Mouse (Mus musculus): ENCODE data around the gene Gpha2.

- TF ChIP-seq ZC3H11A (IDR thresholded peaks at IDR 0.05; ENCODE audit: borderline replicate concordance, low read depth, low read length): no peak
- no peak for TF ChIP-seq CHD2 (IDR thresholded peaks at IDR 0.05; ENCODE audit: low read depth, low read length)
- no peak for TF ChIP-seq HCFC1 (IDR thresholded peaks at IDR 0.05; ENCODE audit: borderline replicate concordance, insufficient read depth, low read length)
- TF ChIP-seq ZNF384 (IDR thresholded peaks at IDR 0.05; ENCODE audit: low read depth, low read length): no peak
- TF ChIP-seq MAFK (IDR thresholded peaks at IDR 0.05; ENCODE audit: insufficient read depth, low read depth, low read length): no peak
These were observed 26.8 kb downstream of the Gpha2 start for GRCm38 (mm10) chr19:6253021-6253420.
